Mouse (Mus musculus): Measurements from ENCODE around the gene Adam6b.
"Not testable (repeated sequence)": the region's sequence is repeated elsewhere in the genome, so short reads cannot be mapped to it uniquely, and the experiment has no call there.

Gene Adam6b

DNA sequence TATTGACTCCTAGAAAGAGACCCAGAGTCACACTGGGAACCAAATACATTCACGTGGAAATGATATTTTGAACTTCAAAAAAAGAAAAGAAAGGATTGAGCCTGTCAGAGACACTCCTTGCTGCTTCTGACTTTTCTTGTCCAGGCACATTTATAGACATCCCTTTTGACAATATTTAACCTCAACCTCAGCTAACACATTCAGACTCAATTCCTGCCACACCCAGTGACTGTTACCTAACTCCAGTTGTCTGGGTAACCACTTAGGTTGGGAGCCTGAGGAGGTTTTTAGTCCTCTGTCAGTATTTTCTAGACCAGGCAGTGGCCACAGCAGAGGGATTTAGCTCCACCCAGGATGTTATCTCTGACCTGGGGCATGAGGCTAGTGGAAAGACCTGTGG lies at the start of gene Adam6b:
Gene Adam6b (plus strand): TSS at position 301 of the 400 bp plus-strand sequence.
- not testable (repeated sequence) for DNase-seq (ENCODE audit: low spot score in 2 of 2)

DNA sequence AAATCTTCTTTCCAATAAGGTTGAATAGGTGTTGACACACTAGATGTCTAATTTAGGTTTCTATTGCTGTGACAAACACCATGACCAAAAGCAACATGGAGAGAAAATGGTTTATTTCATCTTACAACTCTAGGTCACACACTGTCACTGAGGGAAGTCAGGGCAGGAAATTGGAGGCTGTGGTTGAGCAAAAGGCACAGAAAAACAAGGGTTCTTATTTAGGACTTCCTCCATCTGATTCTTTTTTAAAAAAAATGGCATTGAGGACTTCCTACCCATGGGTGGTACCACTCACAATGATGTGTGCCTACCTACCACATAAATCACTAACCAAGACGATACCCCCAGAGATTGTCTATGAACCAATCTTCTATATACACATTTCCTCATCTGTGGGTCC lies 43.2 kb upstream of the Adam6b start:
- no peak for DNase-seq (ENCODE audit: low spot score in 2 of 2)

DNA sequence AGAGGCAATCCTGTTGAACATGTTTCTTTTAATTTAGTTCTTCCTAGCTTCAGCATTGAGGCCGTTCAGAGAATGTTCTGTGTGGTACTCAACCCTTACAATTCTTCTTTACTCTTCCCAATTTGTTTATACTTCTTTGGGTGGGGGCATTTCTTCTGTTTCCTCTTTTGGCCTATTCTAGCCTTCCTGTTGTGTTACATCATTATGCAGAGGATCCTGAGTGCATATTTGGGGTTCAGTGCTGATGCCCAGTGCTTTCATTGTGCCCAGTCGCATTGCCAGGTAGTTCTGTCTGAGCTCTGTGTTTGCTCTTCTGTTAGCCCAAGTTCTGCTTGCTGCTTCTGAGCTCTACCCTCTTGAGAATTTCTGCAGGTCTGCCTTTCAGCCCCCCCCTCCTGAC lies 13.1 kb upstream of the Adam6b start:
- DNase-seq (ENCODE audit: low spot score in 2 of 2) = no peak

DNA sequence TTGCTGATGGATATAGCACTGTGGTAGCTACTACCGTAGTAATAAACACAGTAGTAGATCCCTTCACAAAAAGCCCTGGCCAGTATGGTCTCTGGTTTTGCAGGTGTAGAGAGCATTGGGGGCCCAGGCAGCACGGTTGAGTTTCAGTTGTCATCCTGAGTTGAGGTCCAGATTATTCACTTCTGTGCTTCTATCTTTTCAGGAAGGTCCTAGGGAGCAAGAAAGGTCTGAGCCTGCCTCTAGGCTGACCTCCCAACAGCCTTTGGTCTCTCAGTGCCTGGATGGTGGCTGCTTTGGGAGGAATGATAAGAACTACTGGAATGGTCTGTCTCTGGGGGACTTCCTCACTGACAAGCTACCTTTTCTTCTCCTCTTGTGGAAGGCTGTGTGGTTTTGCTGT lies 7.2 kb upstream of the Adam6b start:
- DNase-seq (ENCODE audit: low spot score in 2 of 2) = no peak

DNA sequence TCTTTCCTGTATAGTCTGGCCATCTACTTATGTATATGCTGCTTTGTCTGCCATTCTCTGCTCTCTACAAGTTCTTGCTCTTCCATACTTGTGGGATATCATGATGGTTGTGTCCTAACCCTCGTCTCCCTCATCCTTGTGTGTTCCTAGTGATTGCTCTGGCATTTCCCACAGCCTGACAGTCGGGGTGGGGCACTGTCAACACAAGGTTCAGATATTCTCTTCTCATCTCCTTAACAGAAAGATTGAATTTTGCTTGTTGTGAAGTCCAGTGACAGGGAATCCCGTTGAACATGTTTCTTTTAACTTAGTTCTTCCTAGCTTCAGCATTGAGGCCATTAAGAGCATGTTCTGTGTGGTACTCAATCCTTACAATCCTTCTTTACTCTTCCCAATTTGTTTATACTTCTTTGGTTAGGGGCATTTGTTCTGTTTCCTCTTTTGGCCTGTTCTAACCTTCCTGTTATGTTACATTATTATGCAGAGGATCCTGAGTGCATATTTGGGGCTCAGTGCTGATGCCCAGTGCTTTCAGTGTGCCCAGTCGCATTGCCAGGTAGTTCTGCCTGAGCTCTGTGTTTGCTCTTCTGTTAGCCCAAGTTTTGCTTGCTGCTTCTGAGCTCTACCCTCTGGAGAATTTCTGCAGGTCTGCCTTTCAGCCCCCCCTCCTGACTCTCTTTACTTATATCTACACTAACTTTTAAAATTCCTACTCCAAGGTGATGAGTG lies 6.5 kb upstream of the Adam6b start:
- DNase-seq (ENCODE audit: low spot score in 2 of 2) = no peak

DNA sequence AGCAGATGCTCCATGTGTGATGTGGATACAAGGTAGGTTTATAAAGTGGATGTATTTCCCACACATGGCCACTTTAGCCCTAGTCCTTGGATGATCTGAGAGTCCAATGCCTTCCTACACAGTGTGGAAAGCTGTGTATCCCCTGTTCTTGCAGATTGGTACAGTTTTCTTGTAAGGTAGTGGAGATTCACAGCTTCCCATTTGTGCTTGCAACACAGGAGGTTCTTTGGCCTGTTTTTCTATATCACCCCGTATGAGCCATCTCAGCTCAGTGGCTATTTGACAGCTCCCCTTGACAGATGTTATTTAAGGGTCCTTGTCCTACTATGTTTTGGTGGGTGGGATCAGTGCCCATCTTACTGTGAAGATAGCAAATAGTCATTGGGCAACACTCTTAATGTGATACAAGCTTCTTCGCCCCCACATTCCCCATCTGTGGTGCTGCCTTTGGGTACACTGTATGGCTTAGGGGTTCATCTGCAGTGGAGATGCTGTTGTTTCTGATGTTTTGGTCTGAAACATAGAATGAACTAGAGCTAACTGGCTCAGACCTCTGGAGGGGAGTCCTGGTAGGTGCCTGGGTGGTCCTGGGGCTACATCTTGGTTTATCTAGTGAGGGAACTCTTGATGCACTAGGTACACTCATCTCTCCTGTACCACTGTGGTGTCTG lies 5.7 kb upstream of the Adam6b start:
- no peak for DNase-seq (ENCODE audit: low spot score in 2 of 2)

DNA sequence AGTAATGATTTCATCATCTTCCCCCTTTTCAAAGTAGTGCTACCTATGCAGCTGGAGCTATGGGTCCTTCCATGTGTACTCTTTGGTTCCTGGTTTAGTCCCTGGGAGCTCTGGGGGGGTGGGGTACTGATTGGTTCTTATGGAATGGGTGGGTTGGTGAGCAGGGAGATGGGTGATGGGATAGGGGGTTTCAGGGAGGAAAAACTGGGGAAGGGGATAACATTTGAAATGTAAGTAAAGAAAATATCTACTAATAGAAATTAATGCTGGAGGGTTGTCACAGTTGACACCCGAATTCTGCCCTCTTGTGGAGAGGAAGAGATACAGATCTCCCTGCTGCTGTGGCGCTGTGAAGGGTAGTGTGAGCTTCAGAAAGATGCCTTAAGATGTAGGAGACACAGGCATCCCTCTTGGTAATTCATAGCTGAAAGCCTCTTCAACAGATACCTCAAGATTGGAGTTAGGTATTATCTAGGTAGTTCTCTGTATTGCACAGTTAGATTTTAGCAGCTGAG lies 4.3 kb upstream of the Adam6b start:
- DNase-seq (ENCODE audit: low spot score in 2 of 2) = no peak

DNA sequence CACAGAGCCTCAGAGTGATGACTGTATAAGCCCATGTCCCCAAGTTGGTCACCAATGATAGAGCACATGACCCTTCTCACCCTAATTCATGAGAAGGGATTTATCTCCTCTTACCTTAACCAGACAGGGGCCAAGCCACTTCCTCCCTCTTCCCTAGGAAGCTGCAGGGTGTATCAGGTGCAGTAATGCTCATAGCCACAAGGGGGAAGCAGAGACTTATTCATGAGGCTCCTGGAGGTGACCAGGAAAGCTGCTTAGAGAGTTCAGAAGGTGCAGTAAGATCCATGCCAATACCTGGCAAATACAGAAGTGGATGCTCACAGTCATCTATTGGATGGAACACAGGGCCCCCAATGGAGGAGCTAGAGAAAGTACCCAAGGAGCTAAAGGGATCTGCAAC lies 1.6 kb upstream of the Adam6b start:
- peak; percentile 32 to 52 for DNase-seq (ENCODE audit: low spot score in 2 of 2)

DNA sequence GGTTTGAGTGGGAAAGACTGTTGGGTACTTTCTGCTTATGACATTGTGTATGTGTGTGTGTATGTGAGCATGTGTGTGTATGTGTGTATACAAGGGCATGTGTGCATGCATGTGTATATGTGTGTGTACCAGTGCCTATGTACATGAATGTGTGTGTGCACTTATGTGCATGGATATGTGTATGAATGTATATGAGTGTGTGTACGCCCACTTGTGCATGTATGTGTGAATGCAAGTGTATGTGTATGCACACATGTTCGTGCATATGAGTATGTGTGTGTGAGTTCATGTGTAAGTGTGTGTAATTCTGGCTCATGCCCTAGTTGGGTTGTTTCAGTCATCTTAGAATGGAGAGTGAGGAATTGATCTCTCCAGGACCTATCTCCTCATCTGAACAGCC lies 36.6 kb downstream of the Adam6b start:
- no peak for DNase-seq (ENCODE audit: low spot score in 2 of 2)
